Mouse (Mus musculus) gastrocnemius, postnatal 36 days (tissue): ENCODE results near the gene Fpr-rs3. TPM values are rescaled to one million over a fixed set of nuclear protein-coding genes. Genes with fewer than 3 reads are reported as not detected.

Experiments
- DNase-seq, 2 experiments: peaks; one replicate each; pipeline ENCODE4 v3.0.0; 2022
- intact Hi-C: fragments of 180-260 bp; cut with DNase I; formaldehyde crosslinking; loops from one replicate; pipeline ENCODE4 v1.15.1; 2025
- long read RNA-seq, 2 experiments: library from polyadenylated mRNA; stranded (forward); transcript quantifications; one replicate each; pipeline ENCODE4 v2.0.0; 2021
- total RNA-seq, 2 experiments: library from RNA; stranded (reverse); gene quantifications; 2 replicates each; pipeline ENCODE4 v1.2.3; 2021

Gene Fpr-rs3
- not detected for total RNA-seq
- long read RNA-seq, experiment 1, result 0 reads
- long read RNA-seq, experiment 2, result 0 reads

- intact Hi-C loops, result no loop called here
- no peak for DNase-seq
Measured at GRCm38 (mm10) chr17:20624777-20625176, at the start of gene Fpr-rs3. Fpr-rs3 (minus strand) TSS chr17:20624877.

GRCm38 (mm10) chr17:20596323-20596722, 28.4 kb downstream of the Fpr-rs3 start, which contains the start of gene Vmn2r110:
Vmn2r110 (minus strand) TSS chr17:20596423.
- no peak for DNase-seq
- intact Hi-C loops, result no loop called here

Other genes starting within 250 kb of the Fpr-rs3 start
- gene Vmn1r224, start 210.7 kb downstream of the Fpr-rs3 start, total RNA-seq, result not detected
- not detected for gene Vmn2r108, start 143.5 kb downstream of the Fpr-rs3 start, total RNA-seq
- gene Vmn1r225, start 126.7 kb downstream of the Fpr-rs3 start, total RNA-seq, result not detected
- not detected for gene Vmn2r109, start 60.1 kb downstream of the Fpr-rs3 start, total RNA-seq
- gene Vmn2r110, start 28.5 kb downstream of the Fpr-rs3 start, total RNA-seq, result not detected
- gene Vmn1r226, start 58.0 kb upstream of the Fpr-rs3 start, total RNA-seq, result not detected
- not detected for gene Vmn1r227, start 105.0 kb upstream of the Fpr-rs3 start, total RNA-seq
- gene Vmn1r228, start 161.3 kb upstream of the Fpr-rs3 start, total RNA-seq, result not detected
- gene Vmn1r229, start 186.7 kb upstream of the Fpr-rs3 start, total RNA-seq, result not detected
- not detected for gene Vmn1r230, start 215.6 kb upstream of the Fpr-rs3 start, total RNA-seq